Comparison of ENCODE assay signal across 8 mouse cellular contexts in genomic region chr7:80401860-80402641, GRCm38 (mm10). TPM values are rescaled to one million over a fixed set of nuclear protein-coding genes. Genes with fewer than 3 reads are reported as not detected.
DNase-seq lines count a peak whose midpoint lies in the region; ATAC-seq and TF ChIP-seq lines count a peak whose summit lies in the region.

No protein-coding gene starts in this region.

- TF ChIP-seq CTCF in left cerebral cortex, adult 2 months (IDR thresholded peaks at IDR 0.05): no peak; the same call in 1 of the 2 replicates
- no peak for TF ChIP-seq CTCF in lung, embryonic 14.5 days (IDR thresholded peaks at IDR 0.05; ENCODE audit: low read depth)

- peak overlapping the region; percentile 94 for H3K9ac ChIP-seq in lung, embryonic 14.5 days

- WGBS in lung, embryonic 14.5 days: under 1% methylated on average over 99 of the region's 102 CpGs

- H3K4me2 ChIP-seq in lung, embryonic 14.5 days: peak overlapping the region; percentile 80

- intact Hi-C loops in left cerebral cortex, adult 2 months (cut with DNase I): no loop called here

- peak; percentile 44 for ATAC-seq in lung, embryonic 14.5 days (ENCODE audit: insufficient read depth)
- ATAC-seq in monocyte, adult 5-6 weeks (replicated peaks; ENCODE audit: insufficient number of reproducible peaks, low FRiP score, low TSS enrichment, poor library complexity, severe bottlenecking): no peak

- H3K9me3 ChIP-seq in lung, embryonic 14.5 days (ENCODE audit: low read depth, low read length): no peaks in the 10 kb centered on the region

- peak overlapping the region; percentile 89 for H3K4me3 ChIP-seq in left cerebral cortex, adult 2 months
- peak overlapping the region; percentile 83 for H3K4me3 ChIP-seq in lung, embryonic 14.5 days (ENCODE audit: low read depth, low read length)

- DNase-seq in left cerebral cortex, adult 2 months (ENCODE audit: extremely low spot score in 1 of 2, low spot score in 2 of 2): peak; percentile 37
- DNase-seq in left cerebral cortex, adult 18-20 months (ENCODE audit: low spot score in 2 of 2): no peak
- DNase-seq in cerebellum, postnatal 14 days: peak; percentile 68 to 69
- peak; percentile 52 for DNase-seq in gastrocnemius, postnatal 25 days
- DNase-seq in kidney, adult 18-20 months: peak; percentile 74
- peak; percentile 53 for DNase-seq in lung, embryonic 14.5 days
- DNase-seq in retina, embryonic 14.5 days (ENCODE audit: low spot score): peak; percentile 56

- no peaks in the 10 kb centered on the region for H3K27me3 ChIP-seq in lung, embryonic 14.5 days (ENCODE audit: insufficient read depth, low read length)

- peak overlapping the region; percentile 90 for H3K27ac ChIP-seq in left cerebral cortex, adult 2 months
- H3K27ac ChIP-seq in lung, embryonic 14.5 days (ENCODE audit: low read depth): peak overlapping the region; percentile 93

- H3K36me3 ChIP-seq in lung, embryonic 14.5 days (ENCODE audit: insufficient read depth): peaks cover 12% of the 10 kb centered on the region

- H3K4me1 ChIP-seq in lung, embryonic 14.5 days (ENCODE audit: insufficient read depth): peaks cover 25% of the 10 kb centered on the region

RNA-seq across cellular contexts. Expression of gene Furin, which starts 3.2 kb away (rescaled TPM):
- 10 to 100 TPM; 38.0 to 40.7 TPM for total RNA-seq in left cerebral cortex, adult 2 months (2021)
- total RNA-seq in left cerebral cortex, adult 18-20 months (2021): 10 to 100 TPM; 37.1 to 39.9 TPM
- 10 to 100 TPM; 38.5 to 44.8 TPM for total RNA-seq in gastrocnemius, postnatal 25 days (2021)
- 18.0 and 19.4 TPM in 2 replicates for polyA plus RNA-seq in lung, embryonic 14.5 days (2014; fragmentation: Nextera tagmentation; extraction: Ambion mirVana)
- total RNA-seq in monocyte, adult 5-6 weeks (2017): 31.1 to 46.2 TPM (median 34.3 TPM) in 3 replicates

RNA-seq across cellular contexts. Expression of gene Fes, which starts 14.3 kb away (rescaled TPM):
- 1 to 10 TPM; 5.3 to 6.8 TPM for total RNA-seq in left cerebral cortex, adult 2 months (2021)
- total RNA-seq in left cerebral cortex, adult 18-20 months (2021): 1 to 10 TPM; 4.5 to 5.8 TPM
- total RNA-seq in gastrocnemius, postnatal 25 days (2021): 1 to 10 TPM; 3.3 to 3.4 TPM
- polyA plus RNA-seq in lung, embryonic 14.5 days (2014; fragmentation: Nextera tagmentation; extraction: Ambion mirVana): 10.1 and 12.0 TPM in 2 replicates
- total RNA-seq in monocyte, adult 5-6 weeks (2017): 117 to 175 TPM (median 150 TPM) in 3 replicates

RNA-seq across cellular contexts. Expression of gene Man2a2, which starts 30.9 kb away (rescaled TPM):
- 100 to 1,000 TPM; 152 to 157 TPM for total RNA-seq in left cerebral cortex, adult 2 months (2021)
- 100 to 1,000 TPM; 147 to 153 TPM for total RNA-seq in left cerebral cortex, adult 18-20 months (2021)
- 100 to 1,000 TPM; 138 to 146 TPM for total RNA-seq in gastrocnemius, postnatal 25 days (2021)
- polyA plus RNA-seq in lung, embryonic 14.5 days (2014; fragmentation: Nextera tagmentation; extraction: Ambion mirVana): 20.1 and 23.9 TPM in 2 replicates
- total RNA-seq in monocyte, adult 5-6 weeks (2017): 12.8 to 20.6 TPM (median 18.0 TPM) in 3 replicates

RNA-seq across cellular contexts. Expression of gene Hddc3, which starts 59.1 kb away (rescaled TPM):
- 10 to 100 TPM; 46.4 to 56.4 TPM for total RNA-seq in left cerebral cortex, adult 2 months (2021)
- 10 to 100 TPM; 49.7 to 54.5 TPM for total RNA-seq in left cerebral cortex, adult 18-20 months (2021)
- total RNA-seq in gastrocnemius, postnatal 25 days (2021): 10 to 100 TPM; 21.6 to 22.8 TPM
- 17.2 and 17.9 TPM in 2 replicates for polyA plus RNA-seq in lung, embryonic 14.5 days (2014; fragmentation: Nextera tagmentation; extraction: Ambion mirVana)
- 0.21 to 6.1 TPM (median 1.5 TPM) in 3 replicates for total RNA-seq in monocyte, adult 5-6 weeks (2017)

Comparison
In these comparisons a context has a peak if more than half of its experiments do, and no peak if none do; other contexts are left out.
1. DNase-seq: peak in left cerebral cortex, adult 2 months (2 of 2), cerebellum, postnatal 14 days (2 of 2), gastrocnemius, postnatal 25 days (single experiment), kidney, adult 18-20 months (single experiment), lung, embryonic 14.5 days (single experiment) and retina, embryonic 14.5 days (single experiment); none in left cerebral cortex, adult 18-20 months (0 of 2).
2. RNA of gene Fes, which starts 14.3 kb away (total RNA-seq): 117 to 175 TPM in monocyte, adult 5-6 weeks; 5.3 to 6.8 TPM in left cerebral cortex, adult 2 months, 4.5 to 5.8 TPM in left cerebral cortex, adult 18-20 months and 3.3 to 3.4 TPM in gastrocnemius, postnatal 25 days; every median in the first group is over 10 times any median in the second.